Mouse (Mus musculus) megakaryocyte, embryonic 14.5 days (primary cell): ENCODE measurements around the gene Rab3d. TPM values are rescaled to one million over a fixed set of nuclear protein-coding genes. Genes with fewer than 3 reads are reported as not detected.

Source experiments
- H3K27me3 ChIP-seq: replicated peaks from 2 replicates; pipeline ENCODE3; 2012; ENCODE audit warnings: inconsistent platforms
- H3K36me3 ChIP-seq: replicated peaks from 2 replicates; pipeline ENCODE3; 2012; ENCODE audit warnings: low read length, inconsistent platforms, mixed read lengths
- H3K4me1 ChIP-seq: 2 replicates; pipeline ENCODE4 v1.6.1; 2012; ENCODE audit warnings: inconsistent platforms
- H3K4me3 ChIP-seq: replicated peaks from 2 replicates; pipeline ENCODE3; 2012; ENCODE audit warnings: moderate library complexity, mild to moderate bottlenecking, inconsistent platforms
- H3K9me3 ChIP-seq: 2 replicates; pipeline ENCODE4 v1.6.1; 2012; ENCODE audit warnings: inconsistent platforms
- FLI1 ChIP-seq: IDR thresholded peaks from 2 replicates; pipeline ENCODE4 v1.6.1; 2012; ENCODE audit warnings: low read length, inconsistent platforms, mixed read lengths
- GATA1 ChIP-seq: IDR thresholded peaks from 3 replicates; pipeline ENCODE4 v1.6.1; 2012; ENCODE audit warnings: mixed read lengths, low read length, inconsistent platforms, borderline replicate concordance
- polyA plus RNA-seq: library from polyadenylated mRNA; stranded (reverse); fragments of >175 nt; gene quantifications from 2 replicates; pipeline ENCODE4 v1.2.3, GENCODE M21; 2012; ENCODE audit warnings: low replicate concordance; ENCODE audit not compliant: insufficient read depth

The Rab3d gene
- polyA plus RNA-seq, 1 experiment = 4.9 TPM

DNA sequence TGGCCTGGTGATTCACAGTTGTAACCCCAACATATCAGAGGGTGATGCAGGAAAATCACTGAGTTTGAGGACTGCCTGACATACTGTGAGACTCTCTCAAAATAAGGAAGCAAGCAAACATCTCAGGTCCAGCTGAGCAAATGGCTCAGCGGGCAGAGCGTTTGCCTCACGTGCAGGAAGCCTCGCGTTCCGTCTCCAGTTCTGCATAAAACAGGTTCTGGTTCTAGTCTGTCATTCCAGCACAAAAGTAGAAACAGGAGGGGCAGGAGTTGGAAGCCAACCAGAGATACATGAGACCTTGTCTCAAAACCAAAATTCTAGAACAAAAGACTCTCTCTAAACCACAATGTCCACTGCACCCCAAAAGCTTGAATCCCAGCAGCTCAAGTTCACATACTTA, 8.8 kb upstream of the Rab3d start:
- H3K4me1 ChIP-seq = peaks cover 61% of the 10 kb centered on the region
- H3K4me3 ChIP-seq = peak overlapping the region; percentile 91
- H3K36me3 ChIP-seq = peaks cover 15% of the 10 kb centered on the region
- H3K9me3 ChIP-seq = peaks cover 4% of the 10 kb centered on the region; the same call in 1 of the 2 replicates
- no peak for TF ChIP-seq FLI1
- no peak for TF ChIP-seq GATA1
- H3K27me3 ChIP-seq = peaks cover 11% of the 10 kb centered on the region

DNA sequence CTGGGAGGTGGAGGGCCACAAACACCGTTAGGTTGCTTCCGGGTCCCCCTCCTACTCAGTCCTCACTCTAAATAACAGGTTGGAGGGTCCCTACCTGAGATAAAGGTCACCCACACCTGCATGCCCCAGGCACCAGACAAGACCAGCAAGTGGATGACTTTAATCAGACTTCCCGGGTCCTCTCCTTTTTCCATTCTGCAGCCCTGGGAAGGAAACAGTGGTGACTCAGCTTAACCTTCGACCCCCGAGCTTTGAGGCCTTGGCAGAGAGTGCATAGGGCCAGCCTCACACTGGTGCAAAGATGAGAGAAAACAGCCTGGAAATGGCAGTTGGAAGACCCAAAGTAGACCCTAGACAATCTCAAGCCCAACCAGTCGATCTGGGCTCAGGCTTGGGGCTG, 8.2 kb upstream of the Rab3d start:
- H3K9me3 ChIP-seq = peaks cover 4% of the 10 kb centered on the region; the same call in 1 of the 2 replicates
- peaks cover 15% of the 10 kb centered on the region for H3K36me3 ChIP-seq
- H3K27me3 ChIP-seq = peaks cover 6% of the 10 kb centered on the region
- peaks cover 62% of the 10 kb centered on the region for H3K4me1 ChIP-seq
- TF ChIP-seq FLI1 = no peak
- no peak for TF ChIP-seq GATA1
- H3K4me3 ChIP-seq = peak overlapping the region; percentile 91

DNA sequence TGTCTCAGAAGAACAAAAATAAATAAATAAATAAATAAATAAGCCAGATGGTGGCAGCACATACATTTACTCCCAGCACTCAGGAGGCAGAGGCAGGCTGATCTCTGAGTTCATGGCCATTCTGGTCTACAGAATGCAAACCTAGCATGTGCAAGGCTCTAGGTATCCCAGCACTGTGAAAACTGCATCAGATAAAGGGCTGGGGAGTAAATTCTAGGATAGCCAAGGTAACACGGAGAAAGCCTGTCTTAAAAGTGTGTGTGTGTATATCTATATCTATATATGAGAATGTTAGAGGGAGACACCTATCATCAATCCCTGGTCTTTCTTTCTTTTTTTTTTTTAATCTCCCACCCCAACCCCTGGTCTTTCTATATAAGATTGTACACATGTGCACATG, 7.5 kb upstream of the Rab3d start:
- Histone ChIP-seq H3K9me3 (peaks cover 4% of the 10 kb centered on the region; the same call in 1 of the 2 replicates), H3K4me3 (no peak overlapping the region), H3K27me3 (peaks cover 3% of the 10 kb centered on the region), H3K4me1 (peaks cover 68% of the 10 kb centered on the region), H3K36me3 (peaks cover 15% of the 10 kb centered on the region)
- TF ChIP-seq GATA1 = no peak
- TF ChIP-seq FLI1 = no peak

DNA sequence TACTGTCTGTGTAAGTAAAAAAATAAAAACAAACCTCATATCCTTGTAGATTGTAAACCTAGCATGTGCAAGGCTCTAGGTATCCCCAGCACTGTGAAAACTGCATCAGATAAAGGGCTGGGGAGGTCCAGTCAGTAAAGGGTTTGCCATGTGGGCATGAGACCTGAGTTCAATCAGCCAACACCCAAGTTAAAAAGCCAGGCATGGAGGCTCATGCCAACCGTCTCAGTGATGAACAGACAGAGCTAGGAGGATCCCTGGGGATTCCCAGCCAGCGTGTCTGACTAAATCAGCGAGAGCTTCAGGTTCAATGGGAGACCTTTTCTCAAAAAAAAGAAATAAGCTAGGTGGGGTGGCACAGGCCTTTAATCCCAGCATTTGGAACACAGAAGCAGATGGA, 7.0 kb upstream of the Rab3d start:
- peaks cover 69% of the 10 kb centered on the region for H3K4me1 ChIP-seq
- peaks cover 4% of the 10 kb centered on the region; the same call in 1 of the 2 replicates for H3K9me3 ChIP-seq
- TF ChIP-seq GATA1 = no peak
- no peak for TF ChIP-seq FLI1
- H3K36me3 ChIP-seq = peaks cover 15% of the 10 kb centered on the region
- H3K27me3 ChIP-seq = peaks cover 3% of the 10 kb centered on the region
- H3K4me3 ChIP-seq = no peak overlapping the region

DNA sequence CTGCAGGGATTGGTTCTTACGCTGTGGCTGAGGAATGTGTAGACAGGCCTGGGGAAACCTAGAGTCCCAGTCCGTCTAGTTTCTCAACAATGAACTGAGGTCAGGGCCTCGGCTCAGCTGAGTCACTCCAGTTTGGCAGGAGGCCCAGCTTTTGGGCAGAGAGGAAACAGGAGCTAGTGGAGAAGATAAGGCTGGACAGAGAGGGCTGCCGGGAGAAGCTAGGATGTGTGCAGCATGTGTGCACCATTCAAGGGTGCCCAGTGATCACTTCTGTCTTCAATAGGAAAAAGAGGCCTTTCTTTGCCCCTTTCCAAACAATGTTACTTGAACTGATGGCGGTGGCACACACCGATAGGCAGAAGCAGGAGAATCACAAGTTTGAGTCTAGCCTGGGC, 6.1 kb upstream of the Rab3d start:
- no peak; the same call in 1 of the 2 replicates for TF ChIP-seq FLI1
- peak; percentile 91; the same call in 2 of the 3 replicates for TF ChIP-seq GATA1
- Histone ChIP-seq H3K27me3 (no peaks in the 10 kb centered on the region), H3K9me3 (no peaks in the 10 kb centered on the region), H3K4me1 (peaks cover 69% of the 10 kb centered on the region), H3K4me3 (peak overlapping the region; percentile 73), H3K36me3 (peaks cover 15% of the 10 kb centered on the region)

DNA sequence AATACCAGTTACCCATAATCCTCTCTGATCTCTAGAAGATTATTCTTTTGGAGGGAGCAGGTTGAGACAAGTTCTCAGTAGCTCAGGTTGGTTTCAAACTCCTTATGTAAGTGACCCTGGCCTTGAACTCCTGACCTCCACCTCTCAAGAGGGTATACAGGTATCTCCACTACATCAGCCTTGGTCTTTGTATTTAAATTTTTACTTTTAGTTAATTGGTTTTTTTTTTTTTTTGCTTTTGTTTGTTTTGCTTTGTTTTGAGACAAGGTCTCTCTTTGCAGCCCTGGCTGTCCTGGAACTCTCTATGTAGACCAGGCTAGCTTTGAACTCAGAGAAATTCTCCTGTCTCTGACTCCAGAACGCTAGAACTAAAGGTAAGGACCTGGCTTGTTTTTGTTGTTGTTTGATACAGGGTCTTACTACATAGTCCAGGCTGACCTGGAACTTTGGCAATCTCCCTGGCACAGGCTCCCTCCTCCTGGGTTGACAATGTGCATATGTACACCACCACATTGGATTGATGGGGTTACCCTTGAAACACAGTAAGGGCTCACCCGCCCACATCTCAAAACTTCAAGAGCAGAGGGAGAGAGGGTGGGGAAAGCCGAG, 5.6 kb upstream of the Rab3d start:
- peak overlapping the region; percentile 73 for H3K4me3 ChIP-seq
- peaks cover 73% of the 10 kb centered on the region for H3K4me1 ChIP-seq
- H3K27me3 ChIP-seq = no peaks in the 10 kb centered on the region
- H3K36me3 ChIP-seq = peaks cover 15% of the 10 kb centered on the region
- no peaks in the 10 kb centered on the region for H3K9me3 ChIP-seq
- no peak for TF ChIP-seq GATA1

DNA sequence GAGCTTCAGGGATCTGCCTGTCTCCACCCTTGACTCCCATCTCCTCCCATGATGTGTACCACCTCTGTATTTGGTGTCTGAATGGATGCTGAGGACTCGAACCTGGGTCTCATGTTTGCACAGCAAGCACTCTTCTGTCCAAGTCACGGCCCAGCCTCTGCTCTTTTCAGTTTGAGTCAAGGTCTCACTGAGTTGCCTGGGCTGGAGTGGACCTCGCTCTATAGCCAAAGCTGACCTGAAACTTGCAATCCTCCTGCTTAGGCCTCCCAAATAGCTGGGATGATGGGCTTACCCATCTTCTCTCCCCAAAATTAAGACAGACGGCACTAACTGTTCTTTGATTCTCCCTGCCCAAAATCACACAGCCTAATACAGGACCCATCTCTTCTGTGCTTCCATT, 5.0 kb upstream of the Rab3d start:
- Histone ChIP-seq H3K27me3 (no peaks in the 10 kb centered on the region), H3K36me3 (peaks cover 15% of the 10 kb centered on the region), H3K4me1 (peaks cover 79% of the 10 kb centered on the region), H3K4me3 (no peak overlapping the region), H3K9me3 (no peaks in the 10 kb centered on the region)
- TF ChIP-seq GATA1 (no peak), FLI1 (no peak)

DNA sequence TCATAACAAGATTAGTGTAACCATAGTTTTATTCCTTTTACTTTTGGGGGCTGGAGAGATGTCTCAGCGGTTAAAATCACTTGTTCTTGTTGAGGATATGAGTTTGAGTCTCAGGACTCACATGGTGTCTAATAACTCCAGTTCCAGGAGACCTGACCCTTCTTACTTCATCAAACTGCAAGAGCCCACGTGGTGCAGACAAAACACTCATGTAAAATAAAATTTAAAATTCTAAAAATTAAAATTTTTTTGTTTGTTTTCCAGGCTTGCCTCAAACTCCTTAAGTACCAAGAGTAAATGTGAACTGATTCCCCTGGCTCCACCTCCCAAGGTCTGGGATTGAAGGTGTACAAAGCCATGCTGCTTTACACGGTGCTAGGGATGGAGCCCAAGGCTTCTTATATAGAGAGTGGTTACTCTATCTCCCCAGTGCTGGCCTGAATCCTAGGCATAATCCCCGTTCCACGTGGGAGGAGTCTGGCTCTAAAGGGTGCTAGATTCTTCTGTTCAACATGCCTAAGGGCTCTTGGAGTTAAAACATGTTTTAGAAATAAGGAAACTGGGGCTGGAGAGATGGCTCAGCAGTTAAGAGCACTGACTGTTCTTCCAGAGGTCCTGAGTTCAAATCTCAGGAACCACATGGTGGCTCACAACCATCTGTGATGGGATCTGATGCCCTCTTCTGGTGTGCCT, 846 bp upstream of the Rab3d start:
- no peaks in the 10 kb centered on the region for H3K9me3 ChIP-seq
- H3K27me3 ChIP-seq = peaks cover 9% of the 10 kb centered on the region
- peak overlapping the region; percentile 98 for H3K4me3 ChIP-seq
- H3K36me3 ChIP-seq = peaks cover 26% of the 10 kb centered on the region
- H3K4me1 ChIP-seq = peaks cover 62% of the 10 kb centered on the region
- TF ChIP-seq FLI1 (no peak), GATA1 (no peak)

DNA sequence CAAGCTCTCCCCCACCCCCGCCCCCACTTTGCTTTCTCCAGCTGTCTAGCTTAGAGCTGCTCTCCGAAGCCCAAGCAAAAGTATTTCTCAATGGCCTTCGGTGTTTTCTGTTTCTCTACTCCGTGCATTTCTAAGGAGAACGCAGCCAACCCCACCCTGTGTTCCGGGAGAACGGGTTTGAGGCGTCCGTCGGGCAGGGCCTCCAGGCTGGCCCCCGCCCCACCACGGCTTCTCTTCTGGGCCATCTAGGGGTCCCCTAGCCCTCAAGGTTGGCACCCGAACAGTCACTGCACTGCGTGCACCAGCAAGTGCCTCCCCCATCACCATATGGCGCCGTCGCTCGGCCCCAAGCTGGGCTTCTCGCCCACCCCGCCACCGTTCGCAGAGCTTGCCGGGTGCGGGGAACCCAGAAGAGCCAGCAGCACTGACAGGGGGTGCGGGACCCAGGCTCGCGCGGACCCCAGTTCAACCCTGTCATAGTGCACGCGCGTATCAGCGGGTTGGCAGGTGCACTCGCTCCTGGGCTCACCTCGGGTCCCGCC, 428 bp downstream of the Rab3d start:
- TF ChIP-seq FLI1 (no peak), GATA1 (no peak)
- H3K9me3 ChIP-seq = no peaks in the 10 kb centered on the region
- peaks cover 29% of the 10 kb centered on the region for H3K36me3 ChIP-seq
- peaks cover 9% of the 10 kb centered on the region for H3K27me3 ChIP-seq
- peak overlapping the region; percentile 98 for H3K4me3 ChIP-seq
- peaks cover 49% of the 10 kb centered on the region for H3K4me1 ChIP-seq

DNA sequence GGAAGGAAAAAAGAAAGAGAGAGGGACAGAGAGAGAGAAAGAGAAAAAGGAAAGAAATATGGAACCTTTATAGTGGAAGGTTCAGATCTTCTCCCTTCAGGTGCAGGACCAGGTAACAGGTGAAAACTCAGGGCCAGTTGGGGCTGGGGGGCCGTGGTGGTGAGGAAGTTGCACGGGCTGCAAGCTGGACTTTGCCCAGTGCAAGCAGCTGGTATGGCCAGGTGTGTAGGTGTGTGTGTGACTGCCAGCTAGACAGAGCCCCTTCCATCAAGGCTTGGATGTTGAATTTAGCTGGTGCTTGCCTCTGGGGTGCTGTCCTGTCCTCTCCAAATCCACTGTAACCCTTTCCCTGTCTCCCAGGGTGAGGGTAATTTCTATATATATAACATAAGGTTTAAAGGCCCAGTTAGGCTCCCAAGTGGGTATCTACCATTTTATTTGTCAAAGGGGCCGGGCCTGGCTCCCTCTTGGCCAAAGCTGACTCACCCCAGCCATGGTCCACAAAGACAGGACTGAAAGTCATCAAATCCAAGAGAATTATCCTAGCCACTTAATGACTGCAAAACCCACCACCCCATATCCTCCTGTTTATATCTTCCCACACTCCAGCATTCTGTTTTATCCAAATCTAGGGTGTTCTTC, 1.0 kb downstream of the Rab3d start:
- no peaks in the 10 kb centered on the region for H3K9me3 ChIP-seq
- H3K4me3 ChIP-seq = peak overlapping the region; percentile 98
- peaks cover 34% of the 10 kb centered on the region for H3K36me3 ChIP-seq
- H3K4me1 ChIP-seq = peaks cover 44% of the 10 kb centered on the region
- TF ChIP-seq FLI1 (no peak), GATA1 (no peak)
- peaks cover 9% of the 10 kb centered on the region for H3K27me3 ChIP-seq
